Mouse (Mus musculus) heart, postnatal 36 days (tissue): ENCODE measurements around the gene Clip2. TPM values are rescaled to one million over a fixed set of nuclear protein-coding genes. Genes with fewer than 3 reads are reported as not detected.

Experiments
- DNase-seq, 2 experiments: peaks; one replicate each; pipeline ENCODE4 v3.0.0; 2021 to 2022
- intact Hi-C: fragments of 180-260 bp; cut with DNase I; formaldehyde crosslinking; loops from one replicate; pipeline ENCODE4 v1.15.1; 2025
- total RNA-seq, 2 experiments: library from RNA; stranded (reverse); gene quantifications; 2 replicates each; pipeline ENCODE4 v1.2.3; 2021

Clip2 gene
- total RNA-seq, 2 experiments from 2014 or later: 6.4 to 7.5 TPM

GRCm38 (mm10) chr5:134568030-134568429 lies 15.8 kb upstream of the Clip2 start:
- no peak for DNase-seq
- intact Hi-C loops: loop anchor here (2.0 kb wide), 1 partner anchor 13 kb away; no protein-coding TSS in a partner anchor

- DNase-seq: no peak
Observed at GRCm38 (mm10) chr5:134567445-134567844, 15.2 kb upstream of the Clip2 start.

GRCm38 (mm10) chr5:134565696-134566095 lies 13.5 kb upstream of the Clip2 start:
- DNase-seq: no peak
- intact Hi-C loops: no loop called here

More at GRCm38 (mm10) chr5:134567445-134567844, 15.2 kb upstream of the Clip2 start:
- intact Hi-C loops: no loop called here

GRCm38 (mm10) chr5:134564272-134564671 lies 12.0 kb upstream of the Clip2 start:
- no peak for DNase-seq
- intact Hi-C loops: no loop called here

DNA sequence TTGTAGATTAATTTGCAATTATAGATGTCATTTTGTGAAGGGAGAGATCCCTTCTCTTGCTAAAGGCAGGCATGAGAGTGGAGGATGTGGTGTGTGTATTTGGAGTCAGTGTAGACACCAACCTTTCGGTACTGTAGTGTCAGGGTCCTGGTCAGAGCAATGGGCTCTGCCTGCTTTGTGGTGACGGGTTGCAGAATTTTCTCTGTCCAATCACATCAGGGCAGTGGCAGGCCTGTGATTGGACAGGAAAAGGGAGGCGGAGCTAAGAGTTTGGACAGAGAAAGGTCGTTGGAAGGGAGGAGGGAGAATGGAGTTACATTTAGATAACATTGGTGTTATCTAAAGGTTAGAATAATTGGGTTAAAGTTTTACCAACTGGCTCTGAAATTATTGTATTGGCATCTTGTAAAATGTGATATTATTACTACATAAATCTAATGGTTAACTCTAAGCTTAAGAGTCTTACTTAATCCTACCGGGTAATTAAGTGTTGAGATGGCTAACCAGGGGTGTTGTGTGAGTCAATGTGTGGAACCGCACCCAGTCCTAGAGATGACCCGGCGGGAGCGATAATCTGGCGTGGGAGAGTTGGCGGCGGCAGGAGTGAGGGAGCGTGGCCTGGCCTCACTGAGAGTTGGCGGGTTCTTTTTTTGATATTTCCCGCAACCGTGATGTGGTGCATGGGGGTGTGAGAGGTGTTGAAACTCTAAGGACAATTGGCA lies 8.4 kb upstream of the Clip2 start:
- intact Hi-C loops: no loop called here

DNA sequence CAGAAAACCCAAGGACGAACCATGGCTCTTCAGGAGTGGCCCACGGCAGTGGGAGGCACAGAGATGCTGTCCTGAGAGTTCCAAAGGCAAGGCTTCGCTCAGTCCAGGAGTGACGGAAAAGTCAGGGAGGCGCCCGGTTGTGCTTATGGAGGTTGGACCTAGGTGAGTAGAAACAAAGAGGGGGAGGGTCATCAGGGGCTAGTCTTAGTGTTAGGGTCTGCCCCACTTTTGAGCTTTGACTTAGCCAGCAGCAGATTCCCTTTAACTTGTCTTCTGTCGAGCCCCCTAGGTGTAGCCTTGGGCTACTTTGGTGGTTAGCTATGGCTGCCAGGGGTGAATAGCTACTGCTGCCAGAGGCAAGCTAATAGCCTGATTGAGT lies 7.8 kb upstream of the Clip2 start, which contains the start of gene Syna:
Syna (minus strand) TSS at position 101 of the 379 bp plus-strand sequence.
- no peak for DNase-seq

More for the DNA sequence above, 8.4 kb upstream of the Clip2 start:
- DNase-seq: no peak

GRCm38 (mm10) chr5:134555463-134556164 lies 3.4 kb upstream of the Clip2 start:
- intact Hi-C loops: loop anchor here (2.0 kb wide), 1 partner anchor 13 kb away; no protein-coding TSS in a partner anchor
- peak; percentile 77 to 83 for DNase-seq

More for the DNA sequence above, 7.8 kb upstream of the Clip2 start, which contains the start of gene Syna:
- intact Hi-C loops: no loop called here

DNA sequence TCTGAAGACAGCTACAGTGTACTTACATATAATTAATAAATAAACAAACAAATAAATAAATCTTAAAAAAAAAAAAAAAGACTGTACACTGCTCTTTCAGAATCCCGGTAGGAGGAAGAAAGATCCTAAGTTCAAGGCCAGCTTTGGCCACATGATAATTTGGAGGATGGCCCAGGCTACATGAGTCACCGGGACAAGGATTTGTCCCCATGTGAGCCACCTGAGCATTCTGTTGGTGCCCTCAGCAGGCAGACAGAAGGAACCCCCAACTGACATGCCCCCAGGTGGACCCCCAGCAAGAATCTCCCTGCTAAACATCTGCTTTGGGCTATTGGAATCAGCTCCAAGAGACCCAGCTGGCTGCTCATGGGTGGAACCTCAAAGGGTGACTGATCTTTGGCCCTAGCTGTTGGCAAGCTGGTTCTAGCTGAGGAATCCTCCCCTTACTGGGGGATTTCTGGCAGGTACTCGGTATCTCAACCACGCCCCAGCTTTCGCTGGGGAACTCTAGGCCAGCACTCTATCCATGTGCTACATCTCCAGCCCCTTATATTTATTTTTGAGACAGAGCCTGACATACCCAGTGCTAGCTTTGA lies 1.8 kb upstream of the Clip2 start:
- intact Hi-C loops: loop anchor here (2.0 kb wide), 1 partner anchor 15 kb away; no protein-coding TSS in a partner anchor
- no peak for DNase-seq

DNA sequence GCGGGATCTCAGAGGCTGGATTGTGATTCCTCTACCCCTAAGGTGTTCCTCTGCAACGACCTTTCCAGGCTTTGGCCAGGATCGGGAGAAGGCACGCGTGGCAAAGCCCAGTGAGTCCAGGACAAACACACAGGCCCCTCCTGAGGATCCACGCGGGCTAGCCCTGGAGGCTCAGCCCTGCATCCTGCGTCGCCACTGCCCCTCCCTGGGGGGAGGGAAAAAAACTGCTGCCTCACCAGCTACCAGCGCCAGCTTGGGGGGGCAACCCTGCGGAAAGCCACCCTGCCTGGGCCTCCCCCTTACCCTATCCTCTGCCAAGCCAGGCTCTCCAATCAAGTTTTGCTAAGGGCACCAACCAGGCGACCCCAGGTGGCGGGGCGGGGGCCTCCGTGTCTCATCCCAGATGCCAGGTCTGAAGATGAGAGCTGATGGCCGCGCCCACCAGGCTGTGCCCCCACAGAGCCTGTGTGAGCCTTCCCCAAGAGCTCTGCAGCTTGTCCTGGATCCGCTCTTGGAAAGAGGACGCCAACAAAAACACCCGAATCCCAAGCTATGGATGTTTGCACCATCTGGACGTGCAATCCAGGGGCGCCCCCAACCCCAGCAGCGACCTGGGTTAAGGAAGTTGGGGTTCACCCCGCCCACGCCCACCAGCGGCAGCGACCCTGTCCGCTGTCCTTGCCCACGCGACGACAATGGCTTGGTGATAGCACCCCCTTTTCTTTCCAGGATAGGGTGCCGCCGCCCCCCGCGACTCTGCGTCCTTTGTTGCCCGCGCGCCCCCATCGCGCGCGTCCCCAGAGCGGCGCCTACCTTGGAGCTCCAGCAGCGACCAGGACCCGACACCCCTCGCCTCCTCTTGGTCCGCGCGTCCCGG lies 763 bp downstream of the Clip2 start:
- peak; percentile 37 to 44 for DNase-seq
- intact Hi-C loops: loop anchor here (1.0 kb wide), 1 partner anchor 21 kb away; no protein-coding TSS in a partner anchor

- no peak for DNase-seq
- intact Hi-C loops: no loop called here
Observed at GRCm38 (mm10) chr5:134550836-134551232, 1.4 kb downstream of the Clip2 start.

- intact Hi-C loops: no loop called here
- no peak for DNase-seq
Observed at GRCm38 (mm10) chr5:134549640-134550168, 2.5 kb downstream of the Clip2 start.

DNA sequence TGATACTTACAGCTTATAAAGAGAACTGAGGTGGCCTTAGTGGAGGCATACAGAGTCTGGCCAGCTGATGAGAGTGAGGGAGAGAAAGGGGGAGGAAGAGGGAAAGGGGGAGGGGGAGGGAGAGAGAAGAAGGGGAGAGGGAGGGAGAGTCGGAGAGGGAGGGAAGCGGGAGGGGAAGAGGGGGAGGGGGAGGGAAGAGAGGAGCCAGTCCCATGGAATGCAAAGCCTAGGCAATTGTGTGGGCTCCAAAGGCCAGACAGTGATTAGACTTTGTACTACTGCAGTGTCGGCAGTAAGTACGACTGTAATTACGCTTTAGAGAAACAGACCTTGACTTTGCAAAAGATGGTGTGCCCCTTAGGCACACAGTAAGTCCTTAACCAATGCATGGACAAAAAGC lies 3.9 kb downstream of the Clip2 start:
- no peak for DNase-seq
- intact Hi-C loops: no loop called here

- intact Hi-C loops: no loop called here
- DNase-seq: no peak
Observed at GRCm38 (mm10) chr5:134546790-134547189, 5.4 kb downstream of the Clip2 start.

DNA sequence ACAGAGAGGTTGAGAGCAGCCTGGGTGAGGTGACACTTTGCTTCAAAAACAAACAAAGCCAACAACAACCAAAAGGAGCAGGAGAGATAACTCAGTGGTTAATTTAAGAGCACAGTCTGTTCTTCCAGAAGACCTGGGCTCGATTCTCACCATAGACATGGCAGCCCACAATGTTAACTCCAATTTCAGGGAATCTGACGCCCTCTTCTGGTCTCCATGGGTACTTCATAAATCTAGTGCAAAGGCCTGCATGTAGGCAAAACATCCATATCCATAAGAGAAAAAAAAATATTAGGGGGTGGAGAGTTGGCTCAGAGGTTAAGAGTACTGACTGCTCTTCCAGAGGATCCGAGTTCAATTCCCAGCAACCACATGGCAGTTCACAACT lies 7.0 kb downstream of the Clip2 start:
- intact Hi-C loops: loop anchor here (2.0 kb wide), 1 partner anchor 38 kb away; no protein-coding TSS in a partner anchor

DNA sequence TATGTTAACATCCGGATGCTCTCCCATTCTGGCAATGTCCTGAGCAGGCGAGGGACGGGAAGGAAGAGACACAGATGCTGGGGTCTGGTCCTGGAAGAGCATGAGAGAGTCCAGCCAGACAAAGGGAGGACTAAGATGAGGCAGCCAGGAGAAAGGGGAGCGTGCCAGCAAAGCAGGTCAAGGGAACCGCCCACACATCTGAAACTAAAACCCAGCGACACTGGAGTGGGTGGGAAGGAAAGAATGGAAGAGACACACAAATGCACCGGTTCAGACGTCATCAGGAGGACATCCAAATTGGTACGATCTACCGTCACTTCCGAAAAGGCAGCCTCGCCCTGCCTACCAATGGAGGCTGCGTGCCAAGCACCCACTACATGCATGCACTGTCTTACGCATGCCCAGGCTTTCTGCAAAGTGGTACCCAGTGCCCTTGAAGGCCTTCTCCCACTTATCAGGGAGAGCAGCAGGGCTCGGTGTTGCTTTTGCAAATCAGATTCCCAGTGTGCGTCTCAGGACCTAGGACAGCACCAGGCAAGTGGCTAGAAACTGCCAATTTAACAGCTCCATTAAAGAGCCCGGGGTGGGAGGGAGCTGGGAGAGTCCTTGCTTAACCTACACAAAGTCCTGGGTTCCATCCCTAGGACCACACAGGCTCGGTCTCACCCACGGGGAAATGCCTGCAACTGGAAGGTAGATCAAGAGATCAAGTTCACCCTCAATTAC lies 7.6 kb downstream of the Clip2 start:
- intact Hi-C loops: loop anchor here (2.0 kb wide), 1 partner anchor 38 kb away; no protein-coding TSS in a partner anchor
- peak; percentile 40 to 43 for DNase-seq

More for the DNA sequence above, 7.0 kb downstream of the Clip2 start:
- no peak for DNase-seq

- peak; percentile 78 to 79 for DNase-seq
- intact Hi-C loops: no loop called here
Observed at GRCm38 (mm10) chr5:134541640-134542039, 10.6 kb downstream of the Clip2 start.

DNA sequence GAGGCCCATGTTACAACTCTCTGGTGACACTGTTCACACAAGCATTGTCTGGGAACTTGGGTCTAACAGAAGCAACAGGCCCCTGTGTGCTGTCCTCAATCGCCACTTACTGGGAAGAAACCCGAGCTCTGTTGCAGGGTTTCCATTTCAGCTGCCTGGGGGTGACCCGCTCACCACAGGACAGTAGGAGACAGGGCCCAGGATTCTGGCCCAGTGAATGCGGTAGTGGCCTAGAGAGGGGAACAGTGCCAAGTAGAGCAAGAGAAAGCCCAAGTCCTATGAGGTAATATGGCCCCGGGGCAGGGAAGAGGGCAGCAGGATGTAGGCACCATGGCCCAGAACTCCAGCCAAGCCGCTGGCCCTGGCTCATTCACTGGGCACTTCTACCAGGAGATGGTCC lies 11.4 kb downstream of the Clip2 start:
- intact Hi-C loops: no loop called here
- DNase-seq: peak; percentile 24 to 32

- DNase-seq: peak; percentile 60 to 71
Observed at GRCm38 (mm10) chr5:134539891-134540290, 12.3 kb downstream of the Clip2 start.

GRCm38 (mm10) chr5:134536036-134536435 lies 16.2 kb downstream of the Clip2 start:
- no peak for DNase-seq
- intact Hi-C loops: no loop called here

More at GRCm38 (mm10) chr5:134539891-134540290, 12.3 kb downstream of the Clip2 start:
- intact Hi-C loops: no loop called here
